Mouse (Mus musculus): Measurements from ENCODE around the gene Aff1. TPM values are rescaled to one million over a fixed set of nuclear protein-coding genes. Genes with fewer than 3 reads are reported as not detected.

Aff1 gene
- total and polyA plus RNA-seq, 2 experiments from 2014 or later = 6.5 to 29.0 TPM

DNA sequence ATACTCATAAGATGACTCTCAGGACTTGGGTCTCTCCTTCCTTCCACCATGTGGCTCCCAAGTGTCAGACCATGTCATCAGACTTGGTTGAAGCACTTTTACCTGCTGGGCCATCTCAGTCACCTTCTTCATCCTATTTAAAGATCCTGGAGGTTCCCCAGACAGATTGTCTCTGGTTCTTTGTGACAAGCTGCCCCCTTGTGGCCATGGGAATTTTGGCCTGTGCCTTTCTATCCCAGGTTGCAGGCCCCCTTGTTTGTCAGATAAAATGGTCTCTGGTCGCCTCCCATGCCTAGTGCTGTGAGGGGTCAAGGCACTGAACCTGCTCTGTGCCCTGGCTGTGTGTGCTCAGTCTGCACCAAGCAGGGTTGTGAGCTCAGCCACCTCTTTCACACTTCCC is 151.8 kb downstream of the Aff1 start:
- Histone ChIP-seq H3K4me2 (ENCODE audit: low read depth, low read length) (no peak overlapping the region), H3K4me3 (ENCODE audit: low read depth, low read length) (no peak overlapping the region), H3K27ac (ENCODE audit: low read depth) (no peak overlapping the region), H3K9me3 (replicated peaks; ENCODE audit: control insufficient read depth, low read length) (no peaks in the 10 kb centered on the region), H3K27me3 (ENCODE audit: control insufficient read depth, insufficient read depth, low read length) (no peaks in the 10 kb centered on the region), H3K9ac (replicated peaks; ENCODE audit: low read depth, low read length) (no peak overlapping the region), H3K36me3 (replicated peaks; ENCODE audit: control insufficient read depth, insufficient read depth, low read length) (peaks cover 83% of the 10 kb centered on the region), H3K4me1 (ENCODE audit: control insufficient read depth, insufficient read depth) (peaks cover 7% of the 10 kb centered on the region)
- DNase-seq (ENCODE audit: low spot score) = no peak
- TF ChIP-seq CTCF (IDR thresholded peaks at IDR 0.05; ENCODE audit: low read depth) (peak; percentile 57), EP300 (IDR thresholded peaks at IDR 0.05; ENCODE audit: low read depth) (no peak)
- 68% methylated on average over 1 of the region's 1 CpGs for WGBS
- no peak for ATAC-seq (ENCODE audit: insufficient read depth, low read depth)

DNA sequence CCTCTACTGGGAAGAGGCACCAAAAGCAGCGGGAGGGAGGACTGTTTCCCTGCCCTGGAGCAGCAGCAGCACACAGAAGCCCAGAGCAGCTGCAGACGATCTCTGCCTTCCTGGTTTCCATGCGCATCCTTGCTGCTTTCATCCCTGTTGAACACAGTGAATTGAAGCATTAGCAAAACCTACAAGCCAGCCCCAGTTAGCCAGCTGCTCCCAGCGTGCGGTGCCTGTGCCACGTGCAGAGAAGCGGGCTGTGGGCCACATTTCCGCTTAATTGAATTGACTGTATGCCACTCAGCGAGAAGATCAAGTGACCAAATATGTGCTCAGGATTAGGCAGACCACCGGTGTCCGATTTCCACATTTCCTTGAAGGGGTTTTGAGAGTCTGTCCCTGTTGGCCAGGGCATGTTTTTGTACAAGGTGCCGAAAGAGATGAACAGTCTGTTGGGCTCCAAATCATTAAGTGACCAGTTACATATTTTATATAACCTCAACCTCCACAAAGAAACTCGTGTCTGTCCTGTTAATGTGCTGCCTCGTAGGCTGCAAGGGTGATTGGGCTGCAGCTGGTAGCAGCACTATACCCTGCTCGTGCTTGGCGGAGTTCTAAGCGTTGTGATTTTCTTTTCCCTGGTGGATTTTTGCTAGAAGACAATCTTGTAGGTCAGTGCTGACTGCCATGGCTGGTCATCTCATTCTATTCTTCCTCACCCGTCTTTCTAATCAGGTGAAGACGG is 153.4 kb downstream of the Aff1 start:
- Histone ChIP-seq H3K27ac (ENCODE audit: low read depth) (no peak overlapping the region), H3K9me3 (replicated peaks; ENCODE audit: control insufficient read depth, low read length) (no peaks in the 10 kb centered on the region), H3K9ac (replicated peaks; ENCODE audit: low read depth, low read length) (no peak overlapping the region), H3K27me3 (ENCODE audit: control insufficient read depth, insufficient read depth, low read length) (no peaks in the 10 kb centered on the region), H3K4me3 (ENCODE audit: low read depth, low read length) (no peak overlapping the region), H3K4me1 (ENCODE audit: control insufficient read depth, insufficient read depth) (no peaks in the 10 kb centered on the region), H3K4me2 (ENCODE audit: low read depth, low read length) (no peak overlapping the region), H3K36me3 (replicated peaks; ENCODE audit: control insufficient read depth, insufficient read depth, low read length) (peaks cover 96% of the 10 kb centered on the region)
- WGBS = 81% methylated on average over 19 of the region's 19 CpGs
- no peak for ATAC-seq (ENCODE audit: insufficient read depth, low read depth)
- no peak for DNase-seq (ENCODE audit: low spot score)
- TF ChIP-seq EP300 (IDR thresholded peaks at IDR 0.05; ENCODE audit: low read depth) (no peak), CTCF (IDR thresholded peaks at IDR 0.05; ENCODE audit: low read depth) (no peak)

DNA sequence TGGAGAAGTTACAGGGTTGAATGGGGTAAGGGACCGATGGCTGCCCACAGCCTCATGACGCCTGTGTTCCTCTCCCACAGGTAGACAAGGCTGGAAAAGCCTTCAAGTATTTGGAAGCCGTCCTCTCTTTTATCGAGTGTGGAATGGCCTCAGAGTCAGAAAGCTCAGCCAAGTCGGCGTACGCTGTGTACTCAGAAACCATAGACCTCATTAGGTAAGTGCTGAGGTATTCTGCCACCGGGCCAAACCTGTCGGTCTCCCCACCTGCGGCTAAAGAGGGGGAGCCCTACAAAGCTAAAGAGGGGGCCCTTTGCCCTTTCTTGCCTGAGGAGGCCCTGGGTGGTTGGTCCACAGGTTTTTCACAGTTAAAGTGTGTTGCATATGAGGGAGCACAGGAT is 154.0 kb downstream of the Aff1 start:
- no peaks in the 10 kb centered on the region for H3K4me1 ChIP-seq (ENCODE audit: control insufficient read depth, insufficient read depth)
- no peak for ATAC-seq (ENCODE audit: insufficient read depth, low read depth)
- H3K4me2 ChIP-seq (ENCODE audit: low read depth, low read length) = no peak overlapping the region
- WGBS = 87% methylated on average over 10 of the region's 10 CpGs
- H3K27me3 ChIP-seq (ENCODE audit: control insufficient read depth, insufficient read depth, low read length) = no peaks in the 10 kb centered on the region
- H3K9me3 ChIP-seq (replicated peaks; ENCODE audit: control insufficient read depth, low read length) = no peaks in the 10 kb centered on the region
- TF ChIP-seq CTCF (IDR thresholded peaks at IDR 0.05; ENCODE audit: low read depth) = no peak
- H3K36me3 ChIP-seq (replicated peaks; ENCODE audit: control insufficient read depth, insufficient read depth, low read length) = peaks cover 98% of the 10 kb centered on the region
- H3K9ac ChIP-seq (replicated peaks; ENCODE audit: low read depth, low read length) = no peak overlapping the region
- H3K27ac ChIP-seq (ENCODE audit: low read depth) = no peak overlapping the region
- no peak overlapping the region for H3K4me3 ChIP-seq (ENCODE audit: low read depth, low read length)
- no peak for DNase-seq (ENCODE audit: low spot score)

DNA sequence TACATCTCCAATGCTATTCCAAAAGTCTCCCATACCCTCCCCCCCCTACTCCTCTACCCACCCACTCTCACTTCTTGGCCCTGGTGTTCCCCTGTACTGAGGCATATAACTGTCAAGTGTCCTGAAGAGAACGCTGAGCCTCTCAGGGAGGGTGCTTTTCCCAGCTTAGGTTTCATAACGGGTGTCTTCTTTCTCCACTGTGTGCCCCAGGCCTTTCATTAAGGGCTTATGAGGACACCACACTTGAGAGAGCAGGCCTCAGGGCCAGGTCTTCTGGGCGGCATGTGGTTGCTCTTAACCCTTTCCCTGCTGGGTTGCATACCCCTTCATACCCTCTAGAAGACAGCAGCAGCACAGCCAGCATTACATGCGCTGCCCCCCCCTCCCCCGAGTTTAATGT is 154.4 kb downstream of the Aff1 start:
- Histone ChIP-seq H3K27ac (ENCODE audit: low read depth) (no peak overlapping the region), H3K4me1 (ENCODE audit: control insufficient read depth, insufficient read depth) (no peaks in the 10 kb centered on the region), H3K9me3 (replicated peaks; ENCODE audit: control insufficient read depth, low read length) (no peaks in the 10 kb centered on the region), H3K4me2 (ENCODE audit: low read depth, low read length) (no peak overlapping the region), H3K36me3 (replicated peaks; ENCODE audit: control insufficient read depth, insufficient read depth, low read length) (peaks cover 100% of the 10 kb centered on the region), H3K9ac (replicated peaks; ENCODE audit: low read depth, low read length) (no peak overlapping the region), H3K27me3 (ENCODE audit: control insufficient read depth, insufficient read depth, low read length) (no peaks in the 10 kb centered on the region), H3K4me3 (ENCODE audit: low read depth, low read length) (no peak overlapping the region)
- TF ChIP-seq EP300 (IDR thresholded peaks at IDR 0.05; ENCODE audit: low read depth) (no peak), CTCF (IDR thresholded peaks at IDR 0.05; ENCODE audit: low read depth) (no peak)
- ATAC-seq (ENCODE audit: insufficient read depth, low read depth) = no peak
- no peak for DNase-seq (ENCODE audit: low spot score)
- WGBS = 67% methylated on average over 5 of the region's 5 CpGs

DNA sequence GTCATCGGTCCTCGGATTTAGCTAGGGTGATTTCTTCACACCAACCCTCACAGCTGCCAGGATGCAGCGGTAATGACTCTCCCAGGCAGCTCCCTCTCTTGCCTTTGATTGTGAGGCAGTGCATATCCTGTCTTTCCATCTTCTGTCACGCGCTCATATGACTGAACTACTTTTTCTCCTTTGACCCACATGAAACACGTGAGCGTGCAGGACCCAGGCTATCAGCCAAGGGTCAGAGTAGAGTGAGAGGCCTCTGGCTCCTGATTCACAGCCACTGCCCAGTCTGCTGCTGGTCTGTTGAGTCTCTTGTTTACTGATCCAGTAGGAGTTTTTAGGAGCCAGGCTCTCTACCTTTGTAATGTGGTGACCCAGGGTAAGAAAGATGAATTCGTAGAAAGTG is 156.4 kb downstream of the Aff1 start:
- TF ChIP-seq EP300 (IDR thresholded peaks at IDR 0.05; ENCODE audit: low read depth) = no peak
- no peak for TF ChIP-seq CTCF (IDR thresholded peaks at IDR 0.05; ENCODE audit: low read depth)
- H3K4me2 ChIP-seq (ENCODE audit: low read depth, low read length) = no peak overlapping the region
- ATAC-seq (ENCODE audit: insufficient read depth, low read depth) = no peak
- no peaks in the 10 kb centered on the region for H3K27me3 ChIP-seq (ENCODE audit: control insufficient read depth, insufficient read depth, low read length)
- peaks cover 95% of the 10 kb centered on the region for H3K36me3 ChIP-seq (replicated peaks; ENCODE audit: control insufficient read depth, insufficient read depth, low read length)
- H3K9me3 ChIP-seq (replicated peaks; ENCODE audit: control insufficient read depth, low read length) = no peaks in the 10 kb centered on the region
- 80% methylated on average over 8 of the region's 8 CpGs for WGBS
- H3K4me1 ChIP-seq (ENCODE audit: control insufficient read depth, insufficient read depth) = no peaks in the 10 kb centered on the region
- no peak overlapping the region for H3K9ac ChIP-seq (replicated peaks; ENCODE audit: low read depth, low read length)
- H3K4me3 ChIP-seq (ENCODE audit: low read depth, low read length) = no peak overlapping the region
- H3K27ac ChIP-seq (ENCODE audit: low read depth) = no peak overlapping the region
- DNase-seq (ENCODE audit: low spot score) = no peak
